Mouse (Mus musculus): Measurements from ENCODE around the gene Cipc.

GRCm38 (mm10) chr12:86941734-86942486, 4.9 kb upstream of the Cipc start:
- TF ChIP-seq GATA1 (IDR thresholded peaks at IDR 0.05; ENCODE audit: low read length) (no peak), TAL1 (IDR thresholded peaks at IDR 0.05; ENCODE audit: low read length) (no peak)
